Mouse (Mus musculus): ENCODE measurements around the gene Cit. TPM values are rescaled to one million over a fixed set of nuclear protein-coding genes. Genes with fewer than 3 reads are reported as not detected.

The Cit gene
- polyA plus RNA-seq, 1 experiment from 2014 or later, result 3.7 TPM

DNA sequence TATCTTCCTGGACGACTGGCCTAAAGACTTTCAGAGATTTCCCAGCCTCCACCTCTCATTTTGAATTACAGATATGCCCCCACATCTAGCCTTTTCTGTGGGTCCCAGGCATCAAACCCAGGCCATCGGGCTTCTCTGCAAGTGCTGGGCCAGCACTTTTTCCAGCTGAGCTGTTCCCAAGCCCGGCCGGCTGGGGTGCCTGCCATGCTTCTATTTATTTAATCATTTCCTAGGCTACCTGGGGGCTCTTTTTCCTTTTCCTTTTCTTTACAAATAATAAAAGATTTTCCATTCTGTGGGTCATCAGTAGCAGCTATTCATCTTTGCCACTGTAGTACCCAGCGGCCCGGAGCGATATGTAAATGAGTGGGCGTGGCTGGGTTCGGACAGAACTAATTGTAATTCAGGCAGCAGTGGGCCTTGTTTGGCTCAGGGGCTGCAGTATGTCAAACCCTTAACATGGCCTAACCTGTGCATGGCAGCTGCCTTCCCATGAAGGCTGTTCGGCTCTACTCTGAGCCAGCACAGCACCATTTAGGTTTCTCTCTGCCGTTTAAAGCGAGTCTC lies 4.3 kb downstream of the Cit start:
- Histone ChIP-seq H3K9me3 (ENCODE audit: control insufficient read depth) (no peaks in the 10 kb centered on the region), H3K27ac (ENCODE audit: low read depth, low read length) (no peak overlapping the region), H3K4me3 (ENCODE audit: low read depth, low read length) (no peak overlapping the region), H3K9ac (ENCODE audit: low read depth, low read length) (no peak overlapping the region), H3K27me3 (replicated peaks; ENCODE audit: control insufficient read depth, insufficient read depth, low read length) (no peaks in the 10 kb centered on the region), H3K4me2 (replicated peaks; ENCODE audit: low read depth) (no peak overlapping the region), H3K4me1 (replicated peaks; ENCODE audit: control insufficient read depth, insufficient read depth, low read length) (peaks cover 6% of the 10 kb centered on the region; the same call in 1 of the 2 replicates), H3K36me3 (ENCODE audit: control insufficient read depth, insufficient read depth) (peaks cover 5% of the 10 kb centered on the region)
- ATAC-seq, result no peak
- 91% methylated on average over 12 of the region's 12 CpGs for WGBS
- TF ChIP-seq CTCF (IDR thresholded peaks at IDR 0.05; ENCODE audit: low read depth), result no peak

DNA sequence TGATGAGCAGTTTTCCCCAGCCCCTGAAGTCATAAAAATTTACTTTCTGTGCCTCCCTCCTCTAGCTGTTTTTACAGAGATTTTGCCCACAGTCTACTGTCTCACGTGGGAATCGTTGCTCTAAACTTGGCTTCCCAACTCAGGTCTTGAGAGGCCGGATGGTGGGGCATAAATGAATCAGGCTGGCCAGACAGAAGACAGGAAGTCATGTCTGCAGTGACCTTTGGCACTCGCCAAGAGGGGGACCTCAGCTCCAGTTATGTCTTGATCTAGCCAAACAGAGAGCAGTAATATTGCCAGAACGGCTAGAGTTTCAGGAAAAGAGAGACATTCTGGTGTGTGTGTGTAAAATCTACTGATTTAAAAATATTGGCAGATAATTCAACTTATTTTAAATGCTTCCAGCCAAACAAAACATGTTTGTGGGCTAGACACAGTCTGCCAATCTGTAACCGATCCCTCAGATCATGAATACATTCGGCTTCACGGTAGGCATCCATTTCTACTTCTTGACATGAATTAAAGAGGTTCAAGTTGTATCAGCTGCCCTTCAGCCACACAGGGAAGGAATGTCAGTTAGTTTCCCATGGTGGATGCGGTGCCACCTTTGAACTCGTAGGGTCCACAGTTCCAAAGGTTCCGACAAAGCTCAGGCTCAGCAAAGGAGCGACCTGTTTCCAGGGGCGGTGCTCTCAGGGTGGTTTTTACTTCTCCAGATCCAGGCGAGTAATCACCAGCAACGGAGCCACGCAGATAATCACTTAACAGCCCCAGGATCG lies 5.4 kb downstream of the Cit start:
- Histone ChIP-seq H3K4me3 (ENCODE audit: low read depth, low read length) (no peak overlapping the region), H3K27ac (ENCODE audit: low read depth, low read length) (no peak overlapping the region), H3K36me3 (ENCODE audit: control insufficient read depth, insufficient read depth) (peaks cover 11% of the 10 kb centered on the region), H3K4me1 (replicated peaks; ENCODE audit: control insufficient read depth, insufficient read depth, low read length) (peaks cover 3% of the 10 kb centered on the region; the same call in 1 of the 2 replicates), H3K9me3 (ENCODE audit: control insufficient read depth) (no peaks in the 10 kb centered on the region), H3K4me2 (replicated peaks; ENCODE audit: low read depth) (peak overlapping the region; percentile 27; the same call in 1 of the 2 replicates), H3K9ac (ENCODE audit: low read depth, low read length) (no peak overlapping the region), H3K27me3 (replicated peaks; ENCODE audit: control insufficient read depth, insufficient read depth, low read length) (no peaks in the 10 kb centered on the region)
- no peak for ATAC-seq
- no peak for TF ChIP-seq CTCF (IDR thresholded peaks at IDR 0.05; ENCODE audit: low read depth)
- WGBS, result 67% methylated on average over 17 of the region's 17 CpGs

DNA sequence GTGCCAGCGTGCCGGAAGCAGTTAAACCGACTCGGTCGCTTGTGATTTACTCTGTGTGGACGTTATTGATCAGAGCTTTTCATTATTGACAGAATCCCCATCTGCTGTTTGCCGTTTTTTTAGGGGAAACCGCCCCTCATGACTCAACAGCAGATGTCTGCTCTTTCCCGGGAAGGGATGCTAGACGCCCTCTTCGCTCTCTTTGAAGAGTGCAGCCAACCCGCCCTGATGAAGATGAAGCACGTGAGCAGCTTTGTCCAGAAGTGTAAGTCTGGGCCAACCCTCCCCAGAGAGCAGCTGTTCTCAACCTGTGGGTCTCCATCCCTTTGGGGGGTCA lies 5.9 kb downstream of the Cit start:
- Histone ChIP-seq H3K27ac (ENCODE audit: low read depth, low read length) (no peak overlapping the region), H3K4me2 (replicated peaks; ENCODE audit: low read depth) (peak overlapping the region; percentile 27; the same call in 1 of the 2 replicates), H3K4me1 (replicated peaks; ENCODE audit: control insufficient read depth, insufficient read depth, low read length) (no peaks in the 10 kb centered on the region), H3K9me3 (ENCODE audit: control insufficient read depth) (no peaks in the 10 kb centered on the region), H3K36me3 (ENCODE audit: control insufficient read depth, insufficient read depth) (peaks cover 13% of the 10 kb centered on the region), H3K4me3 (ENCODE audit: low read depth, low read length) (no peak overlapping the region), H3K9ac (ENCODE audit: low read depth, low read length) (no peak overlapping the region), H3K27me3 (replicated peaks; ENCODE audit: control insufficient read depth, insufficient read depth, low read length) (no peaks in the 10 kb centered on the region)
- ATAC-seq, result no peak
- WGBS, result 63% methylated on average over 13 of the region's 13 CpGs
- no peak for TF ChIP-seq CTCF (IDR thresholded peaks at IDR 0.05; ENCODE audit: low read depth)

DNA sequence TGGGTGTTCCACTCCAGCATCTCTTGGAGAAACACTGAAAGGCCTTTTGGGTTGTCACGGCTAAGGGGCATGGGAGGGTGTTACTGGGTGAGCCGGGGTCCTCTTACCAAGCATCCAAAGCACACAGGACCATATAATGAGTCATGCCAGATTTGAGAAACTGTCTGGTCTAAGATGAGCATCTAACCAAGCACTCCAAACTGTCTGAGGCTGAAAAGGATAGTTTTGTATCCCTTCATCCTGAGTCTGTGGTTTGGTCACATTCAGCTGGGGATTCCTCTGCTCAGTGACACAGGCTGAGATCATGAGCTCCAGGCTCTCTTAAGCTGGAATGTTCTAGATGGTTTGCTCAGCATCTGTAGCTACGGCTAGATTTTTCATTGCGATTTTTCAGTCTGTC lies 7.4 kb downstream of the Cit start:
- TF ChIP-seq CTCF (IDR thresholded peaks at IDR 0.05; ENCODE audit: low read depth), result no peak
- Histone ChIP-seq H3K36me3 (ENCODE audit: control insufficient read depth, insufficient read depth) (peaks cover 19% of the 10 kb centered on the region), H3K27ac (ENCODE audit: low read depth, low read length) (no peak overlapping the region), H3K4me1 (replicated peaks; ENCODE audit: control insufficient read depth, insufficient read depth, low read length) (no peaks in the 10 kb centered on the region), H3K4me3 (ENCODE audit: low read depth, low read length) (no peak overlapping the region), H3K27me3 (replicated peaks; ENCODE audit: control insufficient read depth, insufficient read depth, low read length) (no peaks in the 10 kb centered on the region), H3K9me3 (ENCODE audit: control insufficient read depth) (no peaks in the 10 kb centered on the region), H3K4me2 (replicated peaks; ENCODE audit: low read depth) (no peak overlapping the region), H3K9ac (ENCODE audit: low read depth, low read length) (no peak overlapping the region)
- WGBS, result 97% methylated on average over 4 of the region's 4 CpGs
- no peak for ATAC-seq

DNA sequence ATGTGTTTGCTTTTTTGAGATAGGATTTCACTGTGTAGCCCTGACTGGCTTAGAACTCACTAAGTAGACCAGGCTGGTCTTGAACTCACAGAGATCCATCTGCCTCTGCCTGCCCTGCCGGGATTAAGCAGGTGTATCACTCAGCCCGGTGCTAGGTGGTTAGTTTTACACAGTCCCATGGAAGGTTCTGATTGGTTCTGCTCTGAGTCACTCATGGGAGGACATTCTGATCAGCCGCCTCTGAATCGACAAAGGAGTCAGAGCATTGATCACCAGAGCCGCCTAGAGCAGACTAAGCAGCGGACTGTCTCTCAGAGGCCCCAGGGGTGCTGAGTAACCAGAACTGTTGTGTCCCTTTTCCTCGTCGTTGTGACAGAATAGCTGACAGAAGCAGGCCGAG lies 8.6 kb downstream of the Cit start:
- H3K36me3 ChIP-seq (ENCODE audit: control insufficient read depth, insufficient read depth), result peaks cover 19% of the 10 kb centered on the region
- no peak overlapping the region for H3K4me2 ChIP-seq (replicated peaks; ENCODE audit: low read depth)
- 94% methylated on average over 9 of the region's 9 CpGs for WGBS
- no peak overlapping the region for H3K4me3 ChIP-seq (ENCODE audit: low read depth, low read length)
- H3K27me3 ChIP-seq (replicated peaks; ENCODE audit: control insufficient read depth, insufficient read depth, low read length), result no peaks in the 10 kb centered on the region
- no peaks in the 10 kb centered on the region for H3K4me1 ChIP-seq (replicated peaks; ENCODE audit: control insufficient read depth, insufficient read depth, low read length)
- no peak for ATAC-seq
- H3K9me3 ChIP-seq (ENCODE audit: control insufficient read depth), result no peaks in the 10 kb centered on the region
- no peak overlapping the region for H3K9ac ChIP-seq (ENCODE audit: low read depth, low read length)
- H3K27ac ChIP-seq (ENCODE audit: low read depth, low read length), result no peak overlapping the region
- TF ChIP-seq CTCF (IDR thresholded peaks at IDR 0.05; ENCODE audit: low read depth), result no peak

DNA sequence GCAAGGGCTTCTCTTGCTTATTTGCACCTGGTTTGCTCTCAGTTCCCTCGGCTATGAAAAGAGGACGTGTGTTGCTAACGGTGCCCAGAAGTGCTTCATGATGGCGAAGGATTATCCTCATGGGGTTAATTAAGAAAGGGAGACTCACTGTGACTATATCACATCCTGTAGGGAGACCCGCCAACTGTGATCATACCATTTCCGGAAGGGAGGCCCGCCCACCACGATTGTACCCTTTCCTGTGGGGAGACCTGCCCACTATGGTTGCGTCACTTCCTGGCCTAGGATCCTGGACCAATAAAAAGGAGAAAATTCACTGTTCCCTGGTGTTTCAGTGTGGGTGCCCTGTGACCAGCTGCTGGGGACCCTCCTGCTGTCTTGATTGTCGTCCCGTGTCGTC lies 9.3 kb downstream of the Cit start:
- no peak for ATAC-seq
- Histone ChIP-seq H3K27ac (ENCODE audit: low read depth, low read length) (no peak overlapping the region), H3K4me2 (replicated peaks; ENCODE audit: low read depth) (no peak overlapping the region), H3K4me3 (ENCODE audit: low read depth, low read length) (no peak overlapping the region), H3K36me3 (ENCODE audit: control insufficient read depth, insufficient read depth) (peaks cover 19% of the 10 kb centered on the region), H3K9ac (ENCODE audit: low read depth, low read length) (no peak overlapping the region), H3K9me3 (ENCODE audit: control insufficient read depth) (no peaks in the 10 kb centered on the region), H3K27me3 (replicated peaks; ENCODE audit: control insufficient read depth, insufficient read depth, low read length) (no peaks in the 10 kb centered on the region), H3K4me1 (replicated peaks; ENCODE audit: control insufficient read depth, insufficient read depth, low read length) (no peaks in the 10 kb centered on the region)
- no peak for TF ChIP-seq CTCF (IDR thresholded peaks at IDR 0.05; ENCODE audit: low read depth)
- WGBS, result 86% methylated on average over 12 of the region's 12 CpGs

Data from intestine, postnatal 0 days (tissue).